Mouse (Mus musculus): ENCODE measurements at regions not wholly inside any gene's neighbourhood (a gene's known extent, or its start where the extent isn't known, plus 50 kb on each side); places are given as distances from the start of the nearest gene placed in this dataset.

- Histone ChIP-seq H3K27ac (ENCODE audit: insufficient read depth, low read depth, low read length) (no peak overlapping the region), H3K4me1 (ENCODE audit: control insufficient read depth, insufficient read depth, insufficient read length, low read length) (no peaks in the 10 kb centered on the region), H3K4me3 (ENCODE audit: low read depth, low read length) (no peak overlapping the region), H3K36me3 (ENCODE audit: control insufficient read depth, insufficient read depth, low read length) (no peaks in the 10 kb centered on the region), H3K27me3 (ENCODE audit: control insufficient read depth, insufficient read depth, low read length) (no peaks in the 10 kb centered on the region)
- WGBS: 88% methylated on average over 4 of the region's 4 CpGs
- no peak for TF ChIP-seq POLR2A (IDR thresholded peaks at IDR 0.05; ENCODE audit: low read depth, low read length)
- no peak for TF ChIP-seq CTCF (IDR thresholded peaks at IDR 0.05; ENCODE audit: extremely low read depth, insufficient read length, insufficient replicate concordance, low read depth, low read length)
Observed at GRCm38 (mm10) chr12:32719203-32719602, 100.1 kb upstream of the Nampt start.

DNA sequence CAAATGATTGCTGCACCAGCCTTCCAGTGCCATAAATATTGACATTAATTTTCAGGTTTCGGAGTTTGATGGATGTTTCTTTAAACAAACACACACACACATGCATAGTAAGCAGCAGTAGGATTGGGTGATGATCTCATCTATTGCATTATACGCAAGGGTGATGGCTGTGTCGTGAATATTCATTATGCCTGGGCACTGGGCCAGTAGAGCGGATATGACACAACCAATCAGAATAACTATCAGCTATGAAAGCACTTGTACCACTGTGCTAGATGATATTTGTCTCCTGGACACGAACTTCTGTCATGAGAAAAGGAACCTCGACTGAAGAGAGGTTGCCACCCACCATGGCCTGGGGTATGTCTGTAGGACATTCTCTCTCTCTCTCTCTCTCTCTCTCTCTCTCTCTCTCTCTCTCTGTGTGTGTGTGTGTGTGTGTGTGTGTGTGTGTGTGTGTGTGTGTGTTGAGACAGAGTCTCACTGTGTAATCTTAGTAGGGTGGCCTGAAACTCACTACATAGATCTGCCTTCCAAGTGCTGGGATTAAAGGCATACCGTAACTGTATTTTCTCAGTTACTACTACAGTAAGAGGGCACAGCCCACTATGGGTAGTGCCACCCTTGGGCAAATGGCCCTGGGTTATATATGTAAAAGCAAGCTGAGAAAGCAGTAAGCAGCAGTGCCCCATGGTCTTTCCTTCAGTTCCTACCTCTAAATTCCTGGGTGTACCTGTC, 94.7 kb upstream of the Nampt start:
- Histone ChIP-seq H3K36me3 (ENCODE audit: control insufficient read depth, insufficient read depth, low read length) (no peaks in the 10 kb centered on the region), H3K4me3 (ENCODE audit: low read depth, low read length) (no peak overlapping the region), H3K27me3 (ENCODE audit: control insufficient read depth, insufficient read depth, low read length) (no peaks in the 10 kb centered on the region), H3K4me1 (ENCODE audit: control insufficient read depth, insufficient read depth, insufficient read length, low read length) (peaks cover 3% of the 10 kb centered on the region; the same call in 1 of the 2 replicates), H3K27ac (ENCODE audit: insufficient read depth, low read depth, low read length) (no peak overlapping the region)
- WGBS: 43% methylated on average over 7 of the region's 7 CpGs
- TF ChIP-seq POLR2A (IDR thresholded peaks at IDR 0.05; ENCODE audit: low read depth, low read length): no peak

DNA sequence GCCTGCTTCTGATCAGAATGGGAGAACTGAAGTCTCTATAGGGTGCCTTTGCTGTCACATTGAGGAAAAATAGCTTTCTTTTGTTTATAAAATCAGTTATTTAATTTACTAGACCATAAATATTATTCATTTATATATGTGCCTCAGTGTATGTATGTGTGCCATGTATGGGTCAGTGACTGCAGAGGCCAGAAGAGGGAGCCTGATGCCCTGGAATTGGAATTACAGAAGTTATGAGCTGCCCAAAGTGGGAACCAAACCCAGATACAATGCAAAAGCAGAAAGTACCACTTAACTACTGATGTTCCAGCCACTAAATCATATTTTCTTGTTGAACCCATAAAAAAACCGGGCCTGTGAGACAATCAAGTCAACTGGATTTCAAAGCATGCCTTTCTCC, 91.8 kb upstream of the Nampt start:
- TF ChIP-seq POLR2A (IDR thresholded peaks at IDR 0.05; ENCODE audit: low read depth, low read length): no peak
- TF ChIP-seq CTCF (IDR thresholded peaks at IDR 0.05; ENCODE audit: extremely low read depth, insufficient read length, insufficient replicate concordance, low read depth, low read length): no peak
- no peak overlapping the region for H3K27ac ChIP-seq (ENCODE audit: insufficient read depth, low read depth, low read length)
- no peaks in the 10 kb centered on the region for H3K27me3 ChIP-seq (ENCODE audit: control insufficient read depth, insufficient read depth, low read length)
- H3K4me3 ChIP-seq (ENCODE audit: low read depth, low read length): no peak overlapping the region
- peaks cover 3% of the 10 kb centered on the region; the same call in 1 of the 2 replicates for H3K4me1 ChIP-seq (ENCODE audit: control insufficient read depth, insufficient read depth, insufficient read length, low read length)
- no peaks in the 10 kb centered on the region for H3K36me3 ChIP-seq (ENCODE audit: control insufficient read depth, insufficient read depth, low read length)
- 81% methylated on average over 1 of the region's 1 CpGs for WGBS

DNA sequence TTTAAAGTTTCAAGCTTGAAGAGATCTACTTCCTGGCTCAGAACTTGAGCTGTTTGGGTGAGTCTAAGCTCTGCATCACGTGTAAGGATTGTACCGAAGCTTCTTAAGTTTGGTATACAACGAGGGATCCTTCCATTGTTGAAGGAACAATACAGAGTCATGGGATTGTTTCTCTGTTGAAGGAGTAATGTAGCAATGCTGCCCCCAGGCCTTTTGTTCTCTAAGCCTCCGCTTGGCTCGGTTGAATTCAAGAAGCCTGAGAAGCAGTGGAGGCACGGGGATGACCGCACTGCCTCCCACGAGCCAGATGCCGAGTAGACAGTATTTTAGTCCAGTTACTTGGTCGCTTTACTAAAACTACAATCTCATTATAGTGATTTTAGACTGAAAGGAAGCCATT, 90.9 kb upstream of the Nampt start:
- WGBS: 86% methylated on average over 10 of the region's 10 CpGs
- no peak overlapping the region for H3K27ac ChIP-seq (ENCODE audit: insufficient read depth, low read depth, low read length)
- no peaks in the 10 kb centered on the region for H3K27me3 ChIP-seq (ENCODE audit: control insufficient read depth, insufficient read depth, low read length)
- no peaks in the 10 kb centered on the region for H3K36me3 ChIP-seq (ENCODE audit: control insufficient read depth, insufficient read depth, low read length)
- peaks cover 3% of the 10 kb centered on the region; the same call in 1 of the 2 replicates for H3K4me1 ChIP-seq (ENCODE audit: control insufficient read depth, insufficient read depth, insufficient read length, low read length)
- no peak for TF ChIP-seq POLR2A (IDR thresholded peaks at IDR 0.05; ENCODE audit: low read depth, low read length)
- TF ChIP-seq CTCF (IDR thresholded peaks at IDR 0.05; ENCODE audit: extremely low read depth, insufficient read length, insufficient replicate concordance, low read depth, low read length): no peak
- H3K4me3 ChIP-seq (ENCODE audit: low read depth, low read length): no peak overlapping the region

GRCm38 (mm10) chr12:32735224-32735623, 84.1 kb upstream of the Nampt start:
- H3K4me3 ChIP-seq (ENCODE audit: low read depth, low read length): no peak overlapping the region
- H3K36me3 ChIP-seq (ENCODE audit: control insufficient read depth, insufficient read depth, low read length): no peaks in the 10 kb centered on the region
- no peaks in the 10 kb centered on the region for H3K4me1 ChIP-seq (ENCODE audit: control insufficient read depth, insufficient read depth, insufficient read length, low read length)
- no peak for TF ChIP-seq CTCF (IDR thresholded peaks at IDR 0.05; ENCODE audit: extremely low read depth, insufficient read length, insufficient replicate concordance, low read depth, low read length)
- no peak for TF ChIP-seq POLR2A (IDR thresholded peaks at IDR 0.05; ENCODE audit: low read depth, low read length)
- 76% methylated on average over 2 of the region's 2 CpGs for WGBS
- H3K27ac ChIP-seq (ENCODE audit: insufficient read depth, low read depth, low read length): no peak overlapping the region
- H3K27me3 ChIP-seq (ENCODE audit: control insufficient read depth, insufficient read depth, low read length): no peaks in the 10 kb centered on the region

DNA sequence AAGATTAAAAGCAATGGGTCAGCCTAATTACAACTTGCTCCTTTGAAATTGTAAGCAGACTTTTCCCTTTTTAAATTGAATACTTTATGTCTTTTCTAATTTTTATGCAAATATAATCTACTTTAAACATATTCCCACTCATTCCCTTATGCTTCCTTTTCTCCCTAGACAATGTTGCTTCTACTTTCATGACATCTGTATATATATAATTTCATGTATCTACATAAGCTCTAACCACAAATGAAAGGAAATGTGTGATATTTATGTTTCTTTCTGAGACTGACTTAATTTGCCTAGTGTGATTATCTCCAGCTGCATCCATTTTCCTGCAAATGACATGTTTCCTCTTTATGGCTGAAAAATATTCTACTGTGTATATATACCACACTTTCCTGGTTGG, 77.9 kb upstream of the Nampt start:
- Histone ChIP-seq H3K27me3 (ENCODE audit: control insufficient read depth, insufficient read depth, low read length) (no peaks in the 10 kb centered on the region), H3K4me1 (ENCODE audit: control insufficient read depth, insufficient read depth, insufficient read length, low read length) (no peaks in the 10 kb centered on the region), H3K4me3 (ENCODE audit: low read depth, low read length) (no peak overlapping the region), H3K36me3 (ENCODE audit: control insufficient read depth, insufficient read depth, low read length) (no peaks in the 10 kb centered on the region), H3K27ac (ENCODE audit: insufficient read depth, low read depth, low read length) (no peak overlapping the region)
- no peak for TF ChIP-seq CTCF (IDR thresholded peaks at IDR 0.05; ENCODE audit: extremely low read depth, insufficient read length, insufficient replicate concordance, low read depth, low read length)
- TF ChIP-seq POLR2A (IDR thresholded peaks at IDR 0.05; ENCODE audit: low read depth, low read length): no peak

GRCm38 (mm10) chr12:32757441-32758119, 61.8 kb upstream of the Nampt start:
- 75% methylated on average over 2 of the region's 2 CpGs for WGBS
- TF ChIP-seq POLR2A (IDR thresholded peaks at IDR 0.05; ENCODE audit: low read depth, low read length) (no peak), CTCF (IDR thresholded peaks at IDR 0.05; ENCODE audit: extremely low read depth, insufficient read length, insufficient replicate concordance, low read depth, low read length) (no peak)
- H3K4me1 ChIP-seq (ENCODE audit: control insufficient read depth, insufficient read depth, insufficient read length, low read length): no peaks in the 10 kb centered on the region
- H3K27me3 ChIP-seq (ENCODE audit: control insufficient read depth, insufficient read depth, low read length): no peaks in the 10 kb centered on the region
- H3K27ac ChIP-seq (ENCODE audit: insufficient read depth, low read depth, low read length): no peak overlapping the region
- H3K4me3 ChIP-seq (ENCODE audit: low read depth, low read length): no peak overlapping the region
- H3K36me3 ChIP-seq (ENCODE audit: control insufficient read depth, insufficient read depth, low read length): no peaks in the 10 kb centered on the region
